Mouse (Mus musculus) embryonic facial prominence, embryonic 14.5 days (tissue): Measurements from ENCODE around the gene Slc25a11. TPM values are rescaled to one million over a fixed set of nuclear protein-coding genes. Genes with fewer than 3 reads are reported as not detected.

ENCODE experiments used
- ATAC-seq: fragments of 200-750 bp; cut with Nextera tagmentation; 2 replicates; pipeline ENCODE4 v1.8.0; 2017; ENCODE audit warnings: low read depth, moderate number of reproducible peaks, moderate TSS enrichment
- DNase-seq: peaks from one replicate; pipeline ENCODE4 v3.0.0-alpha.2; 2015; ENCODE audit warnings: low spot score
- H3K27ac ChIP-seq: fragments of 300-500 bp; sonication (generic); replicated peaks from 2 replicates; pipeline ENCODE4 v1.5.1; 2014; ENCODE audit warnings: low read depth, mild to moderate bottlenecking, low read length, moderate library complexity
- H3K27me3 ChIP-seq: fragments of 300-500 bp; sonication (generic); replicated peaks from 2 replicates; pipeline ENCODE4 v1.6.1; 2014; ENCODE audit warnings: low read length; ENCODE audit not compliant: control insufficient read depth, insufficient read depth
- H3K36me3 ChIP-seq: fragments of 300-500 bp; sonication (generic); 2 replicates; pipeline ENCODE4 v1.6.1; 2014; ENCODE audit warnings: low read length, mixed read lengths; ENCODE audit not compliant: control insufficient read depth, insufficient read depth
- H3K4me1 ChIP-seq: fragments of 300-500 bp; sonication (generic); 2 replicates; pipeline ENCODE4 v1.6.1; 2014; ENCODE audit warnings: antibody characterized with exemption, low read length; ENCODE audit not compliant: control insufficient read depth, insufficient read depth
- H3K4me2 ChIP-seq: fragments of 300-500 bp; sonication (generic); 2 replicates; pipeline ENCODE4 v1.6.1; 2014; ENCODE audit warnings: low read depth, mild to moderate bottlenecking, low read length, moderate library complexity, mixed read lengths
- H3K4me3 ChIP-seq: fragments of 300-500 bp; sonication (generic); 2 replicates; pipeline ENCODE4 v1.5.1; 2014; ENCODE audit warnings: low read depth, mild to moderate bottlenecking, low read length
- H3K9ac ChIP-seq: fragments of 300-500 bp; sonication (generic); 2 replicates; pipeline ENCODE4 v1.6.1; 2014; ENCODE audit warnings: low read depth, mild to moderate bottlenecking, low read length, moderate library complexity, mixed read lengths
- H3K9me3 ChIP-seq: fragments of 300-500 bp; sonication (generic); 2 replicates; pipeline ENCODE4 v1.6.1; 2016; ENCODE audit warnings: low read length; ENCODE audit not compliant: control insufficient read depth
- WGBS: fragments of 180-500 bp; shearing (Covaris S2); extraction: QIAGEN DNeasy Blood & Tissue Kit; methylation state at CpG from one replicate; pipeline ENCODE4 v1.1.7; 2014; 5-methylcytosine and 5-hydroxymethylcytosine counted together
- polyA plus RNA-seq: library from polyadenylated mRNA; unstranded; fragments of >200 nt; fragmentation: Nextera tagmentation; extraction: Ambion mirVana; gene quantifications from 2 replicates; pipeline ENCODE4 v1.2.1, GENCODE M21; 2014

Slc25a11 gene
- polyA plus RNA-seq, 1 experiment from 2014 or later: 147 TPM

DNA sequence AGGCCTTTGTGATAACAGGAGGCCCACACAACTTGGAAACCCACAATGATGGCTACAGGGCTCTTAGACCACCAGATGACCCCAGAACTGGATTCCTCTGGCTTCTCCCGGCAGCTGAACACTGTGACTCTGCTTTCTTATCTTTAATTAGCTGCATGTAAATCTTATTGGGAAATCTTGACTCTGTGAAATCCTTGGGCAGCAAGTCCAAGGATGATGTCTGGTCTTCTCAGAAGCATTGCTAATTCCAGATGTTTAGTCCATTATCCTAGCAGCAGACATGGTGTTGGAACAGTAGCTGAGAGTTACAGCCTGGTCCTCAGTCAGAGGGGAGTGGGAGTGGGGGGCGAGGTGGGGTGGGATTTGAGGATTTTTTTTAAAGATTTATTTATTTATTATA, 18.8 kb downstream of the Slc25a11 start:
- H3K27ac ChIP-seq: no peak overlapping the region
- H3K36me3 ChIP-seq: no peaks in the 10 kb centered on the region
- H3K9ac ChIP-seq: no peak overlapping the region
- no peaks in the 10 kb centered on the region for H3K27me3 ChIP-seq
- no peak overlapping the region for H3K4me3 ChIP-seq
- H3K9me3 ChIP-seq: no peaks in the 10 kb centered on the region
- H3K4me2 ChIP-seq: no peak overlapping the region
- no peak for DNase-seq
- H3K4me1 ChIP-seq: no peaks in the 10 kb centered on the region
- no peak for ATAC-seq
- 69% methylated on average over 2 of the region's 2 CpGs for whole genome bisulfite sequencing

DNA sequence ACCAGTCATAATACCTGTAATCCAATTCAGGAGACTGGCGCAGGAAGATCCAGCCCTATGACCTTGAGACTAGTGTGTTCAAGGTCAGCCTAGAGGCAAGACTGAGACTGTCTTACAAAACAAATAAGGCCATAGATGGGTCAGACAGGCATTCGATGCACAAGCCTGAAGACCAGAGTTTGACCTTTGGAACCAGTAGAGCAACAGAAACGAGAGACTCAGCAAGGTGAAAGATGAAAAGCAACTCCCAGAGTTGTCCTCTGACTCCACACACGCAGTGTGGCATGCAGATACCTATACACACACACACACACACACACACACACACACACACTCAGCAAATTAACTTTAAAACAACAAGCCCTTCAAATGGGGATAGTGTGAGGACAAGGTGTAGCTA, 20.4 kb downstream of the Slc25a11 start:
- no peaks in the 10 kb centered on the region for H3K4me1 ChIP-seq
- no peak overlapping the region for H3K9ac ChIP-seq
- 51% methylated on average over 4 of the region's 4 CpGs for WGBS
- DNase-seq: no peak
- ATAC-seq: no peak
- no peak overlapping the region for H3K4me2 ChIP-seq
- no peaks in the 10 kb centered on the region for H3K27me3 ChIP-seq
- no peak overlapping the region for H3K27ac ChIP-seq
- no peaks in the 10 kb centered on the region for H3K36me3 ChIP-seq
- H3K9me3 ChIP-seq: no peaks in the 10 kb centered on the region
- H3K4me3 ChIP-seq: no peak overlapping the region

GRCm38 (mm10) chr11:70625473-70625872, 21.8 kb downstream of the Slc25a11 start:
- WGBS: 48% methylated on average over 4 of the region's 4 CpGs
- H3K4me3 ChIP-seq: no peak overlapping the region
- H3K36me3 ChIP-seq: no peaks in the 10 kb centered on the region
- no peaks in the 10 kb centered on the region for H3K27me3 ChIP-seq
- DNase-seq (no peak), ATAC-seq (no peak)
- H3K27ac ChIP-seq: no peak overlapping the region
- H3K9ac ChIP-seq: no peak overlapping the region
- H3K9me3 ChIP-seq: no peaks in the 10 kb centered on the region
- H3K4me1 ChIP-seq: no peaks in the 10 kb centered on the region
- no peak overlapping the region for H3K4me2 ChIP-seq

GRCm38 (mm10) chr11:70623053-70623742, 24.1 kb downstream of the Slc25a11 start:
- no peak for ATAC-seq
- H3K9ac ChIP-seq: no peak overlapping the region
- no peak overlapping the region for H3K4me2 ChIP-seq
- no peaks in the 10 kb centered on the region for H3K4me1 ChIP-seq
- no peaks in the 10 kb centered on the region for H3K9me3 ChIP-seq
- DNase-seq: no peak
- no peak overlapping the region for H3K4me3 ChIP-seq
- no peaks in the 10 kb centered on the region for H3K27me3 ChIP-seq
- no peak overlapping the region for H3K27ac ChIP-seq
- WGBS: 82% methylated on average over 10 of the region's 10 CpGs
- no peaks in the 10 kb centered on the region for H3K36me3 ChIP-seq

DNA sequence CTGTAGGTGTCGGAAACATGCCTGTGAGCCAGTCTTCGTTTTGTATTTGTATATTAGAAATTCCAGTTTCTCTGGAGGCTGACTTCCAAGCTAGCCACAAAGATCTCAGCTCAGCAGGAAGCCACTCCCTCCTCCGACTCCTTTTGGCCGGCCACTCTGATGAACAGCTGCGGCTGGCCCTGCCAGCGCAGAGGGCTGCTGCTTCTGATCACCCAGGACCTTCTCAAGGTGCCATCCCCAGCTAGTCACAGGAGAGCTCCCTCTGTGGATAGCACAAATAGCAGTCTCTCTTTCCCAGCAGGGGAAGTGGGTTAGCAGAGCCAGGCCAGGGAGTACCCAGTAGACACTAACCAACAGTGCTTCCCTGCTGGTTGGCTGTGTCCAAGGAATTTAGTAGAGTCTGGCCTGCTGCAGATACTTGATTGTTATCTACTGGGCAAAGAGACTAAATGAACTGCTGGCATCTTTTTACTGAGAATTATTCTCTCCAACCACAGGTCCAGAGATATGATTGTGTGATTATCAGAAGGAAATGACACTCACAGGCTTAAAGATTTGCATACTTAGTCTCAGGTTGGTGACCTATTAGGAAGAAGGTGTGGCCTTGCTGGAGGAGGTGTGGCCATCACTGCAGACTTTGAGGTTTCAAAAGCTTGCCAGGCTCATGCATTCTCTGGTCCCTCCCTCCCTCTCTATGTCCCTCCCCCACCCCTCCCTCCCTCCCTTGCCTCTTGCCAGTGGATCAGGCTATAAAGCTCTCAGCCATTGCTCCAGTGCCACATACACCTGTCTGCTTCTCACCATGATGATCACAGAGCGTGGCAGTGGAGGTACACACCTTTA, 25.1 kb downstream of the Slc25a11 start:
- peak overlapping the region; percentile 48 for H3K9ac ChIP-seq
- ATAC-seq (no peak), DNase-seq (peak; percentile 27)
- no peaks in the 10 kb centered on the region for H3K36me3 ChIP-seq
- H3K27ac ChIP-seq: no peak overlapping the region
- H3K27me3 ChIP-seq: no peaks in the 10 kb centered on the region
- WGBS: 39% methylated on average over 7 of the region's 7 CpGs
- H3K4me2 ChIP-seq: no peak overlapping the region
- H3K4me1 ChIP-seq: no peaks in the 10 kb centered on the region
- H3K9me3 ChIP-seq: no peaks in the 10 kb centered on the region
- no peak overlapping the region for H3K4me3 ChIP-seq

DNA sequence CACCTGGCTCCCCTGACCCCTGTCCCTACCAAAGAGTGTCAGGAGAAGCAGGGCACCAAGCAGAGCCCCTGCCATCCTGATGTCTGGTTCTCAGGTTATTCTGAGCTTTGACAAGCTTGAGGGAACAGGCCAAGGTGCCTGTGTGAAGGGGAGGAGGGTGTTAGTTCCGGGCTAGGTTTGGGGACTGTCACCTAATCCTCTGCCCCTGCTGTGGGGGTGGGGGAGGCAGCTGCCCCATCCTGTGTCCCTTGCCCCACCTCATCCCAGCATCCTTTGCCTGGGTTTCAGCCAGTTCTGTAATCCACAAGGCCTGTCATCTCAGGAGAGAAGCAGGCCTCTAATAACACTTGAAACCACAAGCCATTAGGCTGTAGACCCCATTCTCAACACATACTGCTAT, 28.2 kb downstream of the Slc25a11 start, which contains the start of gene Chrne:
Gene Chrne, minus strand, starts transcription at position 116 of the 400 bp plus-strand sequence.
- Histone ChIP-seq H3K9me3 (no peaks in the 10 kb centered on the region), H3K4me1 (peaks cover 12% of the 10 kb centered on the region), H3K27ac (no peak within 1 kb of the TSS), H3K4me2 (no peak within 1 kb of the TSS), H3K36me3 (no peaks in the 10 kb centered on the region), H3K9ac (no peak within 1 kb of the TSS), H3K4me3 (no peak within 1 kb of the TSS), H3K27me3 (no peaks in the 10 kb centered on the region)
- WGBS: 40% methylated on average over 1 of the region's 1 CpGs
- DNase-seq (no peak), ATAC-seq (no peak)

- peak within 1 kb of the TSS; percentile 65 for H3K27ac ChIP-seq
- no peaks in the 10 kb centered on the region for H3K27me3 ChIP-seq
- no peak for DNase-seq
- H3K4me3 ChIP-seq: peak within 1 kb of the TSS; percentile 38
- H3K36me3 ChIP-seq: peaks cover 29% of the 10 kb centered on the region
- H3K9me3 ChIP-seq: no peaks in the 10 kb centered on the region
- no peak for ATAC-seq
- peak within 1 kb of the TSS; percentile 62 for H3K9ac ChIP-seq
- 20% methylated on average over 21 of the region's 21 CpGs for WGBS
- H3K4me1 ChIP-seq: peaks cover 12% of the 10 kb centered on the region
- H3K4me2 ChIP-seq: peak within 1 kb of the TSS; percentile 78
These were observed 31.7 kb downstream of the Slc25a11 start, which contains the start of gene 4930544D05Rik for GRCm38 (mm10) chr11:70615516-70616093. 4930544D05Rik (plus strand) TSS chr11:70615848.

GRCm38 (mm10) chr11:70615074-70615473, 32.2 kb downstream of the Slc25a11 start:
- DNase-seq (peak; percentile 86), ATAC-seq (peak; percentile 88)
- Histone ChIP-seq H3K9ac (peak overlapping the region; percentile 62), H3K4me1 (peaks cover 12% of the 10 kb centered on the region), H3K4me2 (peak overlapping the region; percentile 78), H3K9me3 (no peaks in the 10 kb centered on the region), H3K27me3 (no peaks in the 10 kb centered on the region), H3K36me3 (peaks cover 34% of the 10 kb centered on the region), H3K4me3 (peak overlapping the region; percentile 38), H3K27ac (peak overlapping the region; percentile 65)
- WGBS: 3% methylated on average over 16 of the region's 17 CpGs
